Mouse (Mus musculus): ENCODE measurements around the gene Brd9. TPM values are rescaled to one million over a fixed set of nuclear protein-coding genes. Genes with fewer than 3 reads are reported as not detected.

Brd9 gene
- total RNA-seq (2021) = 10 to 100 TPM; 28.7 to 29.1 TPM
- 16.4 and 16.8 TPM in 2 replicates for polyA plus RNA-seq (2012; rRNA removed)
- long read RNA-seq, transcript Brd9-201 (16 exons, 2,407 nt) = major isoform, 21 of 39 reads
- long read RNA-seq, partial matches to known transcripts = 8 of 39 reads
- long read RNA-seq, other reads (novel, unspliced or antisense) = 7 of 39 reads

GRCm38 (mm10) chr13:73937321-73938176 is at the start of gene Brd9, which contains the start of gene Trip13:
TSS of gene Brd9 (plus strand) at chr13:73937811.
TSS of gene Trip13 (minus strand) at chr13:73937784.
- DNase-seq = peak; percentile 95

DNA sequence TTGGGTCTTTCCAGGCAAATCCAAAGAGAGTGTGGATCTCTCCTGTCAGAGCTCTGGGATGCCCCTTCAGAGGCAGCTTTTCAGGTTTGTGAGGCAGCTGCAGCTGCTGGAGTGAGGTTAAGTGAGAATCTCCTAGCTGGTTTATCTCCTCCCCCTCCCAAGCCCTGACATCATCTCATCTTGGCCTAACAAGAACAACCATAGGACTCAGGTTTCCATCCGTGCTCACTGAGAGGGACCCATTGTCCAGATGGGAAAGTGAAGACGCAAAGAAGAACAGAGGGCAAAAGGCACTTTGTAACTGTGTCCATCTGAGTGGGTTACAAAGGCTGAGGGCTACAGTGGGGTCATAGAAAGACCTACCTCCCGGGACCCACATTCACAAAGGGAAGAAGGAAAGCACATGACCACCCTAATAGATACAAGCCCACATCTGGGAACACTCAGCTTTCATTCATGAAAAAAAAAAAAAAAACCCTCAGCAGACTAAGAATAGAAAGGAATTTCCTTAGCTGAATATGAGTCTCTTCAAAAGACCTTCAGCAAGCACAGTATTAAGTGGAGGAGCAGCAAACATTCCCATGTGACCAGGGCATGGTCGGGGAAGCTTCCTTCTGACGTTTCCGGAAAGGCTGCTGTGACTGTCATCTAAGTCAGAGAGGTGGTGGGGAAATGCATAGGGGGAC is 45.0 kb upstream of the Brd9 start:
- DNase-seq = peak; percentile 17

- DNase-seq = no peak
Observed at GRCm38 (mm10) chr13:73897561-73897960, 40.0 kb upstream of the Brd9 start.

DNA sequence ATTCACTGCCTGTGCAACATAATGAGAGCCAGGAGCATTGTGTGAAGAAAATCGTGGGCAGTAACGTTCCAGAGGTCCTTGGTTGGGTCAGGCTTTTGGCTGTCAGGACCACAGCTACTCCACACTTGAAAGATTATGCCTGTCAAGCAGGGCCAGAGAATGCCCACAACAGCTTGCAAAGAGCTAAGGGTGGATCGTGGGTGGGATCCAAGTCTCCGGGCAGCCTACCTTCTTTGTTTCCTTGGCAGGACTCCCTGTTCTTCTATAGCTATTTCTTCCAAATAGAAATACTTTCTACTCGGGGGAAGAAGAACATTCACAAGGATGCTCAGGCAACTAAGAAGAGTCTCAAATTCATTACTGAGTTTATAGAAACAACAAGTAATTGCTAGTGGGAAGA is 30.5 kb upstream of the Brd9 start:
- no peak for DNase-seq

GRCm38 (mm10) chr13:73907683-73908412 is 29.8 kb upstream of the Brd9 start:
- DNase-seq = peak; percentile 34

- DNase-seq = no peak
Observed at GRCm38 (mm10) chr13:73913066-73913465, 24.5 kb upstream of the Brd9 start.

GRCm38 (mm10) chr13:73932201-73932600 is 5.4 kb upstream of the Brd9 start:
- no peak for DNase-seq

GRCm38 (mm10) chr13:73936938-73937320 is 682 bp upstream of the Brd9 start:
- DNase-seq = no peak

- DNase-seq = peak; percentile 4
Observed at GRCm38 (mm10) chr13:73938177-73938560, 558 bp downstream of the Brd9 start.

GRCm38 (mm10) chr13:73939101-73939500 is 1.5 kb downstream of the Brd9 start:
- DNase-seq = no peak

DNA sequence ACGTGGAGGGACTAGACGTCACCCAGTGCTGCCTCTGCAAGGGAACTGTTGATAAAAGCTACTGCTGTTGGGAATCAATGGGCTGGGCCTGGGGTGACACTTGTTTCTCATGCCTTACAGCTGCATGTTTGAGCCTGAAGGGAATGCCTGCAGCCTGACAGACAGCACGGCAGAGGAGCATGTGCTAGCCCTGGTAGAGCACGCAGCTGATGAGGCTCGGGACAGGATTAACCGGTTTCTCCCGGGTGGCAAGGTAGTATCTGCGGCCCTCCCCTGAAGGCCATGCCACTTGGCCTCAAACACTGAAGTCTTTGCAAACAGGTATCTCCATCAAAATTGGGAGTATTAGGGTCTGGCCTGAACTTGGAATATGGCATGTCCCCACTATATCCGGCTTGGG is 7.0 kb downstream of the Brd9 start:
- DNase-seq = no peak

DNA sequence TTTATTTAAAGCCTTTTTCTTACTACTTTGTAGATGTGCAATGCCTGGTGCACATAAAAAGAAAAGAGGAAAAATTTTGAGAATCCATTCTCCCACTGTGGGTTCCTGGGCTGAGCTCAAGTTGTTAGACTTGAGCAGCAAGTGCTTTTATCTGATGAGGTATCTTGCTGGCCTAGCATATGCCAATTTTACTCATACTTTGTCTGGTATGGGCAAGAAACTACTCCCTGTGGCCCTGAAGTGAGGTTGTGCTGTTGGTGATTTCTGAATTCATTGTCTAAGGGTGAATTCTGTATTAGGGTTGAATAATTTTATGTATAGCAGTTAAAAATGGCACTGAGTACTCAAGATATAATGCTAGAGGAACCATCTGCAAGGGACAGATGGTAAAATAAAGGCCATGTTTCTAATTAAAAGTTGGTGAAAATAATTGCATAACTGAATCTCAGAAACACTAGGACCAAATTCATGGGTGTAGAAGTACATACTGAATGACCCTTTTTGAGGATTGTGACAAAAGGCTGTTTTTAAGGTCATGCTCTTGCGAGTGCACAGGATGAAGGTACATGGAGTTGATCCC is 16.0 kb downstream of the Brd9 start:
- no peak for DNase-seq

DNA sequence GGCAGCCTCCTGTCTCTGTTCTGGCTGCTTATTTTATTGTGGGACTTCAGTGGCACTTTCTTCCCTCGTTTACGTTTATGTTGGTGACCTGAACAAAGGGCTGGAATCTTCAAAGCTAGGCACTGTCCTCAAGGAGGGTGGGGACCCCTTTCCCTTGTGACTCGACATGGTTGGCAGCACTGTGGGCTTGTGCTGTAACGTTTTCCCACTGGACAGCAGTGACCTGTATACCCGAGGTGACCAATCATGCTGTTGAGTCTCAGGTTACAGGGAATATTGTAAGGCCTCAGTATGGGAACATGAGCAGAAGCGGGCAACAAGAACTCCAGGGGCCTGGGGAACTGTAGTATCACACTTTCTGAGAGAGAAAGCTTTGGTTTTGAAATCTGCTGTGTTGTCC is 17.1 kb downstream of the Brd9 start:
- DNase-seq = no peak

GRCm38 (mm10) chr13:73955531-73955930 is 17.9 kb downstream of the Brd9 start:
- no peak for DNase-seq

DNA sequence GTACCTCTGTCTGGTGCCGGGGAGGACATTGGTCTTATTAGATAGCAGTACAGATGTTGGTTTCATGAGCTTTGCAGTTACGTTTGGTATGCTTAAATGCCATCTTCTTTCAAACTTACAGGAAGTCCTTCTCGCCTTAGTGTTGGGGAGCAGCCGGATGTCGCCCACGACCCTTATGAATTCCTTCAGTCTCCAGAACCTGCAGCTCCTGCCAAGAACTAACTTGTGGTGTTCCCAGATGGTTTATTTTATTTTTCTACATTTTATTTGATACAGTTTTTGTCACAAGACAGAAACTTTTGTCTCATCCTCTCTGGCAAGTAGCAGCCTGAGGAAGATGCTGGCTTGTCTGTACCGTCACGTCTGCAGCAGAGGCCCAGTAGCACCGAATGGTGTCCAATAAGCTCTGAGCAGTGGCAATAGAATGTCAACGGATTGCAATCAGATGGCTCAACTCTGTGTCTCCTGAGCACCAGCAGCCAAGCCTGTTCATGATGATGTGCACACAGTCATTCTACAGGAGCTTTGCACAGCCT is 22.6 kb downstream of the Brd9 start:
- DNase-seq = no peak

DNA sequence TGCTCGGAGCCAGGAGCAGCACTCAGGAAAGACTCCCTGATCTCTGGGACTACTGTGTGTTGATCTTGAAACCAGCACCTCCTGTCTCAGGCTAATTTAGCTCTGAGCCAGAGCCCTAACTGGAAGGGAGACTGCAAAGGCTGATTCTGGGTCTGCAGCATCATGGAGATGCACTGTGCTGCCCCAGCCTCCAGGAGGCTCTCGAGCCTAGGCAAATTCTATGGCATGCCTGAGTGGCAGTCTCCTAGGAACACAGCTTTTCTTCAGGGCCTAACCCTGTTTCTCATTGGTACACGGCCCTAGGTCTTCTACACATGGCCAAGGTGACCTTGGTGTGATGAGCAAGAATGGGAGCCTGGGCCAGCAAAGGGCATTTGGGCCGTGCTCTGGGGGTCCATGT is 23.6 kb downstream of the Brd9 start:
- no peak for DNase-seq

- no peak for DNase-seq
Observed at GRCm38 (mm10) chr13:73963551-73963950, 25.9 kb downstream of the Brd9 start, which contains the start of gene Zdhhc11. TSS of gene Zdhhc11 (plus strand) at chr13:73963851.

- peak; percentile 80 for DNase-seq
Observed at GRCm38 (mm10) chr13:73970545-73971448, 33.2 kb downstream of the Brd9 start.

- DNase-seq = no peak
Observed at GRCm38 (mm10) chr13:73974523-73974922, 36.9 kb downstream of the Brd9 start.

DNA sequence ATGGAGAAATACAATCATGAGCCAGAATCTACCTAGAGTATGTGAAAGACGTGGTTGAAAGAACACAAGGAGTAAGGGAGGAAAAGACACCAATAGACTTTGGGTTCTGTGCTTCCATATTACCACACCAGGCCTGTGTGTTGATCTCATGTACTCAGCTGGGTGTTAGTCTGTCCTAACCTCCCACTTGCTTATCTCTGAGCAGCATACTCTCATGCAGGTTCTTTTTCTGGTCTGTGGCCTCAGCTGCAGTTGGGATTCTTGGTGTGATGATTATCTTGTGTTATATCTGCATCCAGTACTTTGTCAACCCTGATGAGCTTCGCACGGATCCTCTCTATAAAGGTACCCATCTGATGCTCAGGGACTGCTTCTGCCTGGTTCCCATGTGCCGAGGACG is 39.3 kb downstream of the Brd9 start:
- no peak for DNase-seq

DNA sequence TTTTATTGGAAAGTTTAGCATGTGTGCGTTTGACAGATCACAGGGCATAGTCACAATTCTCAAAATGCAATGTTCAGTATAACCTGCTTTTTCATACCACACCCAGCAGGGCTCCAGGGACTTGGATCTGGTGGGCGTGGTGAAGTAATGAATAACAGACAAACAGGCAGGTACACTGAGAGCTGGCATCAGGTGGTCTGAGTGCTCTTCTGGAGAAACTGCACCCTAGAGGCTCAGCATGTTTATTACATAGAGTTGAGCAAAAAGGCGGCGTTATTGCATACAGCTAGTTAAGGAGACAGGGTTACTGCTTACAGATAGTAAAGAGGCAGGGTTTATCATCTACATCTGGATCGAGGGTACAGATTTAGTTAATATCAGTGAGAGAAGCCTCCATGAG is 52.7 kb downstream of the Brd9 start:
- no peak for DNase-seq

Measured in adrenal gland, adult 2 months (tissue).